Mouse (Mus musculus) embryonic fibroblast, embryonic 13.5 days (primary cell): Measurements from ENCODE around the gene Cdkal1.

Experiments used
- CTCF ChIP-seq: IDR thresholded peaks from 2 replicates; pipeline ENCODE4 v1.5.1; 2011; ENCODE audit warnings: mild to moderate bottlenecking, control low read depth, low read length, moderate library complexity, borderline replicate concordance; ENCODE audit not compliant: insufficient read depth
- POLR2A ChIP-seq: IDR thresholded peaks from 2 replicates; pipeline ENCODE4 v1.6.1; 2011; ENCODE audit warnings: low read depth, mild to moderate bottlenecking, control low read depth, low read length, moderate library complexity

DNA sequence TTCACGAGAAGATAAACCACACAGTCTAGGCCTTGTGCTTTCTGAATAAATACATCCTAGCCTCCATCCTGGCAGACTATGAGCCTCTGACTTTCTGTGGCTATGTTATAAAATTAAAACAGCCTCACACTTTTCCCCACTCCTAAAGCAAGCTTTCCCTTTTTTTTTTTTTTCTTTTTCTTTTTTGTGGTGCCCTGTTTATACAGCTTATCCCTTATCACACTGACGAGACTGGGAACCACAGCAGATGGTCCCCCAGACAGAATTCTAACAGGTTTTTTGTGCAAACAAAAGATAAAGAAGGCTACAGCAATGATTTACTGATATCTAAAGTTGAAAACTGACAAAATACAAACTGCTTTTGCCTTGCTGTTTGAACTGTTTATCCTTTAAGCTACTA, 29.0 kb downstream of the Cdkal1 start:
- TF ChIP-seq CTCF (no peak), POLR2A (no peak)
